Mouse (Mus musculus): ENCODE results near the gene Tmem106c. TPM values are rescaled to one million over a fixed set of nuclear protein-coding genes. Genes with fewer than 3 reads are reported as not detected.

Gene Tmem106c
- 10 to 100 TPM; 32.1 to 41.9 (median 39.0) TPM for total RNA-seq (2022)

- peak; percentile 87 to 89 for DNase-seq (ENCODE audit: low spot score in 2 of 2)
Observed at GRCm38 (mm10) chr15:97963989-97964835, at the start of gene Tmem106c. Tmem106c (plus strand) TSS chr15:97964200.

DNA sequence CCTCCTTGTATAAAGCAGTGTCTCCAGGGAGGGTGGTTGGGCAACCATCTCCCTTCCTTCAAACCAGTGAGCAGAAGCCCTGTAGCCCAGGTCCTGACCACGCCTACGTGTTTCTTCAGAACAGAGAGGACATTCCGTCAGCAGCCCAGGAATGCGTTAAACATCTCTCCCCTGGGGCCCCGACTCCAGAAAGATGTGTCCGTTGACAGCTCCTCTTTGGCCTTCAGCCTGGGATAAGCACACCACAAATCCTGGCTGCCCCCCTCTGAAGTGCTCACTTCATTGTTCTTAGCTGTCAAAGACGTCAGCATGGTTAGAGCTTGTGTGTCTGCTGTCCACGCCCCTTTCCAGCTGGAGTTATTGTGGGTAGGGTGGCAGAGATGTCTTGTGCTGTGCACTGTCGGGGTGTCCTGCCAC, 49.7 kb upstream of the Tmem106c start:
- no peak for DNase-seq (ENCODE audit: low spot score in 2 of 2)

GRCm38 (mm10) chr15:97917994-97918393, 46.0 kb upstream of the Tmem106c start:
- DNase-seq (ENCODE audit: low spot score in 2 of 2): no peak

- DNase-seq (ENCODE audit: low spot score in 2 of 2): no peak
Observed at GRCm38 (mm10) chr15:97919217-97919616, 44.8 kb upstream of the Tmem106c start.

GRCm38 (mm10) chr15:97920306-97920705, 43.7 kb upstream of the Tmem106c start:
- DNase-seq (ENCODE audit: low spot score in 2 of 2): no peak

DNA sequence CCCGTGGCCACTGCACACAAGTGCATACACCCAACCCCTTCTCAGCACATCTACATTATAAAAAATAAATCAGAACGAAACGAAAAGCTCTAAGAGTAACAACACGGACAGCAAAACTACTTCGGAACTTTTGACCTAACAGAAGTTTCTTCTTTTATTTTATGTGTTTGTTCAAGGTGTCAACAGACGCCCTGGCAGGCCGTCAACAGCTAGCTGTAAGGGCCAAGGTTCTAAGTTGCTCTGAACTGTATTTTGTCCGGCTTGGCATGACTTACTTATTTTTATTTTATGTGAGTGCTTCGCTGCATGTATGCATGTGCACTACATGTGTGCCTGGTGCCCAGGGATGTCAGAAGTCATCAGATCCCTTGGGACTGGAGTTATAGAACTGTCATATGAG, 42.2 kb upstream of the Tmem106c start:
- no peak for DNase-seq (ENCODE audit: low spot score in 2 of 2)

DNA sequence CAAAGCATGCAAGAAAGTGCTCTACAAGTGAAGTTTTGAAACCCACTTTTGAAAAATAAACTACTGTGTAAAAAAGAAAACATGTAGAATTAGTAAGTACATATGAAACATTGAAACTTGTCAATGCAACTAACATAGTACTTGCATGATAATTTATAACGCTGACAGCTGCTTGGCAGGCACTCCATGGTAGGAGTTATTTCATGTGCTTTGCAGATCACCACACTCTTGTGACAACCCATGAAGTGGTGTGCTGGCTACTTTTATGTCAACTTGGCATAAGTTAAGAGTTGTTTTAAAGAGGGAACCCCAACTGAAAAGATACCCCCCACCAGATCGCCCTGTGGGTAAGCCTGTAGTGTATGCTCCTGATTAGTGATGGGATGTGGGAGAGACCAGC, 41.6 kb upstream of the Tmem106c start:
- DNase-seq (ENCODE audit: low spot score in 2 of 2): no peak

GRCm38 (mm10) chr15:97927018-97927417, 37.0 kb upstream of the Tmem106c start:
- no peak for DNase-seq (ENCODE audit: low spot score in 2 of 2)

GRCm38 (mm10) chr15:97927821-97928220, 36.2 kb upstream of the Tmem106c start:
- DNase-seq (ENCODE audit: low spot score in 2 of 2): no peak

GRCm38 (mm10) chr15:97929259-97929824, 34.7 kb upstream of the Tmem106c start:
- DNase-seq (ENCODE audit: low spot score in 2 of 2): no peak

GRCm38 (mm10) chr15:97932441-97932840, 31.6 kb upstream of the Tmem106c start:
- peak in 1 of 2 experiments; percentile 13 for DNase-seq (ENCODE audit: low spot score in 2 of 2)

- DNase-seq (ENCODE audit: low spot score in 2 of 2): no peak
Observed at GRCm38 (mm10) chr15:97938580-97938979, 25.4 kb upstream of the Tmem106c start.

GRCm38 (mm10) chr15:97940088-97940487, 23.9 kb upstream of the Tmem106c start:
- no peak for DNase-seq (ENCODE audit: low spot score in 2 of 2)

- no peak for DNase-seq (ENCODE audit: low spot score in 2 of 2)
Observed at GRCm38 (mm10) chr15:97941306-97941705, 22.7 kb upstream of the Tmem106c start.

DNA sequence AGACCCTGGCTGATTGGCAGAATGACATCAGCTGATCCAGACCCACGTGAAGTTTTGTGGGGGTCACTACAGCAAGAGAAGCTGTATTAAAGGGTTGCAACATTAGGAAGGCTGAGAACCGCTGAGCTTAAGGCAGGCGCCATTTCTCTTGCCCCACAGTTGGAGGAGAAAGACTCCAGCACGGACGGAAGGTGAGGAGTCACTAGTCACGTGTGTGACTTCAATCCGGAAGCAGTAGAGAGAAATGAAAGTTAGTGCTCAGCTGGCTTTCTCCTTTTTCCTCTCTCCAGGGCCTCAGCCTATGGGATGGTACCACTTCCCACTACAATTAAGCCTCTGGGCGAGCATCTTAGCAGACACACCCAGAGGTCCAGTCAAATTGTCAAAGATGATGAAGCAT, 21.5 kb upstream of the Tmem106c start:
- DNase-seq (ENCODE audit: low spot score in 2 of 2): no peak

- no peak for DNase-seq (ENCODE audit: low spot score in 2 of 2)
Observed at GRCm38 (mm10) chr15:97943356-97943755, 20.6 kb upstream of the Tmem106c start.

GRCm38 (mm10) chr15:97944919-97945574, 19.0 kb upstream of the Tmem106c start:
- no peak for DNase-seq (ENCODE audit: low spot score in 2 of 2)

- DNase-seq (ENCODE audit: low spot score in 2 of 2): no peak
Observed at GRCm38 (mm10) chr15:97945656-97946315, 18.2 kb upstream of the Tmem106c start.

- DNase-seq (ENCODE audit: low spot score in 2 of 2): no peak
Observed at GRCm38 (mm10) chr15:97948720-97949119, 15.3 kb upstream of the Tmem106c start.

DNA sequence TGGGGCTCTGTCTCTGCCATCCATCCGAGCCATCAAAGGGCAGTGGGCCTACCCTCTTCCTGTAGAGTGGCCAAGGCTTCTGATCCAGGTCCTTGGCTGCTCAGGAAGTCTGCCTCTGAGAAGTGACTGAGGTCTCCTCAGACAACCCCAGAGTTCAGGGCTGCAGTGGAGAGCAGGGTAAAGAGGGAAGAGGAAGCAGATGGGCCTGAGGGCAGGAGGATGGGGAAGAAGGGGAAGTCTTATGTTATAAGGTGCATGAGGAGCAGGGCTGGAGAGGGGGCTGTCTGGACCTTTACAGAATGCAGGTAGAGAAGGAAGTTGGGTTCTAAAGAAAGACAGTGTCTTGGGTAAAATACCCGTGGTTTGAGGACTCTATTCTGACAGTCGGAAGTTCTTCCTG, 14.3 kb upstream of the Tmem106c start:
- no peak for DNase-seq (ENCODE audit: low spot score in 2 of 2)

GRCm38 (mm10) chr15:97950240-97950639, 13.8 kb upstream of the Tmem106c start:
- DNase-seq (ENCODE audit: low spot score in 2 of 2): no peak
